Mouse (Mus musculus) cerebellum, adult 11 months (tissue): ENCODE measurements around the gene Sparcl1.

Source experiments
- DNase-seq: peaks from one replicate; pipeline ENCODE4 v3.0.0; 2022

The Sparcl1 gene

DNA sequence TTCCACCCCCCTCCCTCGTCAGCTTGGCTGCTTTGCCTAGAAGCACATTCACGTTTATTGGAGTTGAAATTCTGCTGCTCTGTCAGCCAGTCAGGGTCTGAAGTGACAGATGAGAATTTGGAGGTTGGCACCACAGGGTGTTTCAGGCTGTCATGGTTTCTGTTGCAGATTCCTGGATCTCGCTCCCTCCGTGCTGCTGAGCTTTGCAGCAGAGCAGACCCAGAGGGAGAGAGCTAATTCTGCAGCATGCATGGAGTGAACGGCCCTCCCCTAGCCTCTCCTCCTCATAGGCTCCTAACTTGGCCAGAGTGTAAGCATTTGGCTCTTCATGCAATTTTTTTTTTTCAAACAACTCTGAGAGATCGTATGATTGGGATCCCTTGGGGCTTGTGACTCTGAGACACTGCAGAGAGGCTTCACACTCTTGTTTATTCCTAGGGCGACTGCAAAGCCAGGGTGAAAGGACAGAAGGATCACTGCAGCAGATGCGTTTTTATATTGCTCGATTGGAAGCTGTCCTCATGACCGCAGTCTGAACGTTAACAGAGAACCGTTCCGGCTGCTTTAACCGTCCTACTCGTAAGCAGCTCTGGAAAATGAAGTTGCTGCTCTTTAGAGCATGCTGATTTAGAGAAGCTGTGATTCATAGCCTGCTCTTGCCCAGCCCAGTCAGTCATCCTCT lies at the start of gene Sparcl1:
Gene Sparcl1 (minus strand): TSS at position 243 of the 682 bp plus-strand sequence.
- DNase-seq: no peak

DNA sequence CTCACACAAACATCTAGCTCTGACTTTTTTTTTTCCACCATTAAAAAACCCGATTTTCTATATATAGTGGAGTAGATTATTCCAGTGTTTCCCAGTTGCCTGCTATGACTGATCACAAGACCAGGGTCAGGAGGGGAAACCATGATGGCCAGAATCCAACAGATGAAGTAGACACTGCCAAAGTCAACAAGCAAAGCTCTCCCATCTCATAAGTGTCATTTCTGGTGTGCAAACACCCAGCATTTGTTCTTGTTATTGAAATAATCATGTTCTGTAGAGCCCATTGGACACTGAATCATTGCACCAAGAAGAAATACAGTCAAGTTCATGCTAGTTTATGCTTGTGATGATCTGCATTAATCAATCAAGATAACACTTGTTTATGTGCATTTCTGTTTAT lies 47.9 kb upstream of the Sparcl1 start:
- no peak for DNase-seq

DNA sequence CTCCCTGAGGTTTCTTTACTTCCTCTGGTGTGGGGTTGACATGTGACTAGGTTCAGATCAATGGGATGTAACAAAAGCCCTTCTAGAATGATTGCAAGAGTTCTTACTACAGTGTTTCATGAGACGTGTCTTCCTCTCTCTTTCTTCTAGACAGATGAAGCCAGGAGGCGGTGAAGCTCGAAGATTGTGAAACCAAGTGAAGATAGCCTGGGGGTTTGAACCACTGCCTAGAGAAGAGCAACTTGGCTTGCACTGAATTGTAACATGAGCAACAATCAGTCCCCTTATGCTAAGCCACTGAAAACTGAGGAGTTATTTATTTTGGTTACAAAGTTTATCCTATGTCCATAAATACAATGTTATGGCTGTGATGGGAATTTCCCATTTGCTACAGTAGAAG lies 47.0 kb upstream of the Sparcl1 start:
- no peak for DNase-seq

DNA sequence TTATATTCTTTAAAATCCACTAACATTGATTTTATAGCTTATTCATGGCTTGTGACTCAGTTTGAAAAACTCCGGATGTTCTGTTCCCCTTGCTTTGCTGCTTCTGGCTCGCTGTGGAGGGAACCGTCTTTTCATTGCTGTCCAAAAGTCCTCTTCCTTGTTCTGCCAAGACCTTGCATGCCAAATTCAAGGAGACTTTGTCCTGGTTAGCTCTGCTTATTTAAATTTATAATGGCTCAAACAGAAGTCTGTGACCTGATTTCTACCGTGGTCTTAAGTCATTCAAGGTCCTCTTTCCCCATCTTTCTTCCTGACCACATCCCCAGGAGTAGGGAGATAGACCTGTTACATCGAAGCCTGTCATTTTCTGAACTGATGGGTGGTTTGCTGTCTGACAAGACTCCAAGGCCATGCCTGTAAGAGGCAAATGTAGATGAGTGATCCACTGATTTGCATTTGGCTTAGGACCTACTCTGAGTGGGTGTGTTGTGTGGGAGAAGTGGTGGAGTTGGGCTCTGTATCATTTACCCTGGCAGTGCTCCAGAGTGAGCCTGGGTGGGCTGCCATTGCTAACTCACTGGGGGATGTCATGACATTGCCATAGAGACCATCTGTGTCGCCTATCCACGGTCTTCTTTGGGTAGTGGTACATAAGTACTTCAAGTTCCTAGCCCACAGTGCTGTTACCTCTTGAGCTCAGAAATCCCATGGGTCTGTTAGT lies 45.0 kb upstream of the Sparcl1 start:
- no peak for DNase-seq

DNA sequence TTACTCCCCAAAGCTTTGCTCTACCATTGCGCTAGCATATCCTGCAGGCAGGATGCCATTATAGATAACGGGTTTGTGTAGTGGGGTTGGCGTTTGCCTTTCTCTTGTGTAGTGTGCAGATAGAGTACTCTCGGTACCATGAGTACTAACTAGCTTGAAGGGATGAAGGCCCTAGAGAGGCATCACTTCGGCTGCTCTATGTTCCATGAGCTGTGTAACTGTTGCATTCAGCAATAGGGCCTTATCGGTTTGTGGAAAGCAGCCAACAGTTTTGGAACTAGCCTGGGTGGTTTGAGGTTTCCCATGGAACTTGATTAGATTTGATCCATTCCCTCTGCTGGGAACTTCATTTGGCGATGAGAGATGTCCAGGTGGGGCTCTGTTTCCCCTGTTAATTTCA lies 44.2 kb upstream of the Sparcl1 start:
- DNase-seq: no peak

DNA sequence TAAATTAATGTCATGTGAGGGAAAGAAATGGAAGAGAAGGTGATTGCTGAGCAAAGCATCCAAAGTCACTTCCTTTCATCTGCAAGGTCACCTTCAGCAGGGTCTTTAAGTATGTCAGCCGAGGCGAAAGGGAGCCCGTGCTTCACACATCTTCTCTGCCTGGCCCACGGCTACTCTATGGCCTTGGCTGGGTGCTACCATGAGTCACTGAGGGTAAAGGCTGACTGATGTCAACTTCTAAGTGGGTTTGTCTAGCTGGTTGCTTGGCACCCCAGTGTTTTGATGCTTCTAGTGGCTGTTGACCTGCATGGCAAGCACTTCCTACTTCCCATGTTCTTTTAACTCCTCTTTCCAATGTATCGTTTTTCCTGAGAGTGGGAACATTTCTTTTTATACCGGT lies 36.7 kb upstream of the Sparcl1 start:
- DNase-seq: no peak

DNA sequence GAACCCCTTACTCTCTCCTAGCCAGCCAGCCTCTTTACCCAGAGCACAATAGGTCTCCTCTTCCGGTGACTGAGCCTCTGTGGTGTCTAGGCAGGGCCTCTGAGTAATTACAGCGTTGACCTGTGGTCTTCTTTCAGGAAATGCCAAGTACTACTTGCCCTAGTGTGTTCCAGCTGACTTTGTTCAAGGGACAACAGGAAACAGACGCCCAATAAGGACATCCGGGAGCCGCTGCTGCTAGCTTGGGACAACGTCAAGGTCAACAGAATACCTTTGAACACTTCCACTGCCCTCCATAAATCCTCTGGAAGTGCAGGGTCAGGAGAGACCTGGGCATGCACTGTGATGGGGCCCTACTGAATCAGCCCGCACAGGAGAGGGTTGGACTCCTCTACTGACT lies 35.8 kb upstream of the Sparcl1 start:
- no peak for DNase-seq

DNA sequence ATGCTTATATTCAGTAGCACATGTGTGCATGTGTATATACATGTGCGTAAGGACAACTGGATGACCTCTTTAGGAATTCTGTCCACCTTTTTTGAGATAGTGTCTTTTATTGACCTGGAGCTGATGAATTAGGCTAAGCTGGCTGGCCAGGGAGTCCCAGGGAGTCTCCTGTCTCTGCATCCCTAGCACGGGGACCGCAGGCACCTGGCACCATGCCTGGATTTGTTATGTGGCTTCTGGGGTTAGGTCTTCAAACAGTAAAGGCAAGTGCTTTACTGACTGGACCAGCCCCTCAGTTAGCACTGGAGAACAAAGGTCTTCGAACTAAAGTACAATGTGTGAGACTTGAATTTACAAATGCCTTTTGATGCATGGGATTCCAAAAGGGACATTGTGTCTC lies 30.5 kb upstream of the Sparcl1 start:
- no peak for DNase-seq

DNA sequence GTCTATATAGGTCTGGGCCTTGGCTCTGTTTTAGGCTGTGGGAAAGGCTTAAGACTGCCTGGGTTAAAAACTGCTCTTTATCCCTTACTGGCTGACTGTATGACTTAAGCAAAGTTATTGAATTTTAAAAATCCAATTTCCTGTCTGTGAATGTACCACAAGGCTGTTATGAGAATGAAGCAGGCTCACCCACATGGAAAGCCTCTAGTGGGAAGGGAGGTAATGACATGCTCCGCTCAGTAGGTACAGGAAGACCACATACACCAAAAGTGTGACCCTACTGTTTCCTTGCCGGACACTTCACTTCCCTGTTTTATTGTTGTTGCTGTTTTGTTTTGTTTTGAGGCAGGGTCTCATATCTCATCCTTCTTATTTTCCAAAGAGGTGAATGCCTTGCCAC lies 27.5 kb upstream of the Sparcl1 start:
- DNase-seq: no peak

DNA sequence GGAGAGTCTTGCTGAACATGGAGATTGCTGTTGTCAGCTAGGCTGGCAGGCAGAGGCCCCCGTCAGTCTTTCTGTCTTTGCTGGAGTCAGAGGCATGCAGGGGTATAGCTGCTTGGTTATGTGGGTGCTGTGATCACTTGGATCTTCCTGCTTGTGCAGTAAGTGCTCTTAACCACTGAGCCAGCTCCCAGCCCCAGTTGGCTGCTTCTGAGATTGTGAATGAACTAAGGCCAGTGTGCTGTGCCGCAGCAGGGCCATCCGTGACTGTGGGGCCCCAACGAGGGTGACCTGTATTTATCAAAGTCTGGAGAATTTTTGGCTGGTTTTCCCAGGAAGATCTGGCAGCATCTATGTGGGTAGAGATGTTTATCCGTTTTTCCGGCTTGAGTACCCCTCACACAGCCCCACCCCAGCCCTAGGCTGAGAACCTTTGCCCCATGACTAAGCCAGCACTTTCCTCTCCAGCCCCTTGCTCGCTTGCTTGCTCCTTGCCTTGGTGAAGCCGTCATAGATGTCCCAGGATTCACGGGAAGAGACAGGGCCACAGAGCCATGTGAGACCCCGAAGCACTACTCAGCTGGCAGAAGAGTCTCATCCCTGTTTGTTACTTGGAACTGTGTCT lies 24.5 kb upstream of the Sparcl1 start:
- DNase-seq: no peak

DNA sequence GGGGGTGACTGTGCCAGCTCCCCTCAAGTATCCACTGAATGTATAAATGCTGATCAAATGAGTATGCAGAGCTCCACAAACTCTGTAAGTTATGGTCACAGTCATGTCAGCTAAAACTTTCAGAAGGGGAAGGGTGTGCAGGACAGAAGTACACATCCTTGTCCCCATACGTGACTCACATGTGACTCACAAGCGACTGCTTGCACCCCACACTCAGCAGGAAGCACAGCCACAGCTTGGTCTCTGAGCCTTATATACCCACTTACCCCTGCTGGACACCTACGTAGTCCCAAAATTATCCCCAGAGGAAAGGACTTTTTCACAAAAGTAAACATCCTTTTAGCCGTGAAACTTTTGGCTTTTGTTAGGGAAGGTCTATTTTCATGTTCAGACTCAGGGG lies 20.2 kb upstream of the Sparcl1 start:
- DNase-seq: no peak

DNA sequence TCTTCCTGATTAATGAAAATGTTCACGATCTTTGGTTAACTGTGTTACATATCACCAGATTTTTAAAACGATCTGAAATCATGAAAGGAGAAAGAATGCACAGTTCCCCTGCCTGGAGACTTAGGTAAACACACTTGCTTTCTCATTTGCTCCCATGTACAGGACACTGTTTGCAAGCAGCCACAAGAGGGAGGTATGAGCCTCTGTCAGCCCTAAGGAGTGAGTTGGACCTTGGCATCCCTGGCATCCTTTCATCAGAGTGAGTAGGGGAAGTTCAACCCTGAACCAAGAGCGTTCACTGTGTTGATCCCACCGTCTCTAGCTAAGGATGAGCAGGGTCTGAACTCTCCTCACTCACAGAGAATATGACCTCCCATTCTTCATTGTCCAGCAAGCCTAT lies 18.0 kb upstream of the Sparcl1 start:
- DNase-seq: no peak

DNA sequence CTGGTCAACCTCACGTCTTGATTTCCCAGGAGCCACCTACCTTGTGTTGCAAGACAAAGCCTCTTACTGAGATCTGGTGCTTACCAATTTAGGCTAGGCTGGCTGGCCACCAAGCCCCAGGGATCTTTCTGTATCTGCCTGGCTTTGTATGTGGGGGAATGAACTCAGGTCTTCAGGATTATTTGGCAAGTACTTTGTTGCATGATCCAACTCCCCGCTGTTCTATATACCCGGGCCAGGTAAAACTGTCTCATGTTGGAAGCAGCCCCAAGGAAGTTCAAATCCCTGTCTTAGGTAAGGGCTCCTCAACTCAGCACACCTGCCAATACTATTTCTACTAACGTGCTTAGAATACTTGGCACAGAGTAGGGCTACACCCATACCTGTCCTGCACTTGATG lies 17.4 kb upstream of the Sparcl1 start:
- DNase-seq: no peak

DNA sequence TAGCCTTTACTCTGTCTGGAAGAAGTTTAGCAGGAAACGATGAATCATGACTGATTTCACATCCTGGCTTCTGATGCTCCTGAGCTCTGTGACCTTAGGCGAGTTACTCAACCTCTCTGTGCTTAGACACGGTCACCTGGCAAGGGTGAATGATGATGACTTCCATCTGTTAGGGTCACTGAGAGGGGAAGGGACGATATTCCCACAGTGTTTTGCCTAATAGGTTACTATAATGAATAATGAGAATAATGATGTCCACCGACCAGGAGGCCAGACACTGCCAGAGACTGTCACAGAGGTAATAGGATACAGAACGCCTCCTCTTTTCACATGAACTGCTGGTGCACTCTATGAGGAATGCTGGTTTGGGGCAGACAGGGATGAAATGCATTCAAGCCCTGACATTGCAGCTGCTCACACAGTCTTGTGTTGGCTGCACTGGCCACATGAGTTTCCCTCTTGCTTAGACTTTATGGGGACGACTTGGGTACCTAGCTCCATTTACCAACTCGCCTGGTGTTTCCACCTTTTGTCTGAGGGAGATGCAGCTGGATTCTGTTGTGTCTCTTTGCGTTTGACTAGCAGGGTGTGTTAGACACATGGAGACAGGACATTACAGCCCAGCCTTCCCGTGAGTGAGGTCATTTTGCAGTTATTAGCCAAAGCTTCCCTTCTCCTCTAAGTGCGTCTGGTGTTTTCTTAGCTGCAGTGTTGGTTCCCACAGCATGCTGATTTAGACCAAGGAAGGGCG lies 14.9 kb upstream of the Sparcl1 start:
- no peak for DNase-seq

DNA sequence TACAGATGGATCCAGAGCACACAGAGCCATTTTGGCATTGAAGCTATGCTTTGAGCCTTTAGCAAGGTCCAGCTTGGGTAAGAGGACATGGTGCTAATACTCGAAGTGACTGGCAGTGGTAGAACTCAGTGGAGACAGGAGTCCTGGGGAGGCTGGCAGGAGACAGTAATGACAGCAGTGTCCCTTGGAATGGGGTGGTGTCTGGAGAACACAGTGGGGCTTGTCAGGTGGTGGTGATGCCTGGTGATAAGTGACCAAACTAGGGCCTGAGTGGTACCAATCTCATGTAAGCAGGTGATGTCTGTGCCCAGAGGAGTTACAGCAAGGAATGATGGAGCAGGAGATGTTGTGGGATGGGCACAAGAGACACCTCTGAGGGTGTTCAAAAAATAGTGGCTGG lies 13.8 kb upstream of the Sparcl1 start:
- no peak for DNase-seq

DNA sequence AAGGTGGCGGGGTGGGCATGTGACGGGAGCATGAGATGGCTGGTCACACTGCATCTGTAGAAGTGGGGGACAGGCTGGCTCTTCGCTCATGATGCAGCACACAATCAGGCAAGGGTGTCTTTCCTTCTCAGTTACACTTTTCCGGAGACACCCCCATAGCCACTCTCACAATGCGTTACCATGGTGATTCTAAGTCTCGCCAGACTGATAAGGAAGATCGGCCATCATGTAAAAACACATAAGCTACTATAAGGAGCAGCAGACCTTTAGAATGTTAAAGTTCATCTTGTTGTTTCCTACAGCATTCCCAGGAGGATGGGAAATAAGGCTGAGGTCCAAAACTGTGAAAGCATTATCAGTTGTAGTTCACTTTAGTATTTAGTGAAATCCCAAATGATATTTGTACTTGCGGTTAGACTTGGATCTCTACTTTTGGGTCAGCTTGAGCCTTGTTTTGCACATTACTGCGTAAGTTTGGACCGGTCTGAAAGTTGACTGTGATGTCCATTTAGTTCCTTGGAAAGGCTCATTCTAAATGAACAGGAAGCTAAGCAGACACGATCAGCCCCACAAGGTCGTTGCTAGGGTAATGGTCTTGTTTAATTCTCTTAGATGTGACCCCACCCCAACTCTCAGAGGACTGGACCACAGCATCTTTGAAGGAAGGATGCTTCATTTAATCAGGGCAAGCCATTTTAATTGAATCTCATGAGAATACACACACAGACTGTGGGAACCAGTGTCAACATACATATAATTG lies 13.2 kb upstream of the Sparcl1 start:
- DNase-seq: no peak

DNA sequence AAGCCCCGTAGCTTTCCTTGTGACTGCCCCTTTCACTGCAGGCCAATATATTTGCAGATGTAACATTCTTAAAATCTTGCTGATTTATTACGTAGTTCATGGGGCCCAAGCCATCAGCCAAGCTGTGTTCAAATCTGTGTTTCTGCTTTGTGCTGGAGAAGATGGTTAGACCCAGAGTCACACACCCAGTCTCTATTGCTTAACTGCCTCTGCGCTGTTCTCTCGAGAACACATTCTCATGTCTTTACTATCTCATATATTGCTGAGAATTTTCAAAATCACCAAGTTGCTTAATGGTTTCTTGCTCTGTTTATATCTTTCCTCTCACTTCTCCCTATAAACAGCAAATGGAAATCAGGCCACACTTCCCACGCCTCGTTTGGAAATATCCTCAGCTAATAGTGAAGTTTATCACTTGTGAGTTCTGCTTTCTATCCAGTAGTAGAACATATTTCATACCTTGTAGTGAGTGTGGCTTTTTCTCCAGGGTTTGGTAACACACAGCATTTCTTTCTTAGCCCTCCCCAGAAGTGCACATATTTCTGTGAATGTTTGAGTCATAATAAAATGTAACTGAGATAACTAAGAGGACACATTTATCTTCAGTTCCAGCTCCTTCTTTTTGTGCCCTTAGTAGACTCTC lies 10.6 kb upstream of the Sparcl1 start:
- no peak for DNase-seq

DNA sequence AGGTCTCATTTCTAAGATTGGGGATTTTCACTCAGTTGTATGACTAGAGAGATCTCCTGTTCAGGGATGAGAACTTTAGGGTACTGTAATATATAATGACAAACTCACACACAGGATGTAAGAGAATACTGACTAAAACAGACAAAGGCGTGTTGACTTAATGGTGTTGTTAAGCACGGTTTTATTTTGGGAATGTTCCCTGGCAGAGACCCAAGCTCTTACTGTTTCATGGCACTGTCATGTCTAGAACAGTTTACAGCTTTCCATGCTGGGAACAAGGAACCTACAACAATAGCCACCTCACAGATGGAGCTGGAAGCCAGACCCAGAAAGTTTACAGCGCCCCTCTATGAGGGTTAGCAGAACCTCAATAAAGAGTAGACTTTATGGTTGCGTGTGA lies 2.4 kb upstream of the Sparcl1 start:
- no peak for DNase-seq

DNA sequence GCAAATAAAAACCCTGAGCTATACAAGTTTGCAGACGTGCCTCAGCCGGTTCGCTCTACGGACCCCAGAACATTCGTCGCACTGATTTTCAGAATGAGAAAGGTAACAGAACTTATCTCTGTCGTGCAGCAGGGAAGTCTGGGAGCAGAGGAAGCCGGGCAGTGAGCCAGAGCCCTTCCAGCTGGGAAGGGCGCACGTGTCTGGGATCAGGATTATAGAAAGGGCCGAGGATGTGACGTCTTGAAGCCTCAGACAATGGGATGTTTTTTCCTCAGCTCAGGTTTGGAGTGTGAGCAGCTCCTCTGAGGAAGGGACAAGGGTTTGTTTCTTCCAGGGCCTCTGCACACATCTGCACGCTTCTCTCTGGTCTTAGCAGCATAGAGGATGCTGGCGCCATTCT lies 1.6 kb upstream of the Sparcl1 start:
- DNase-seq: no peak

DNA sequence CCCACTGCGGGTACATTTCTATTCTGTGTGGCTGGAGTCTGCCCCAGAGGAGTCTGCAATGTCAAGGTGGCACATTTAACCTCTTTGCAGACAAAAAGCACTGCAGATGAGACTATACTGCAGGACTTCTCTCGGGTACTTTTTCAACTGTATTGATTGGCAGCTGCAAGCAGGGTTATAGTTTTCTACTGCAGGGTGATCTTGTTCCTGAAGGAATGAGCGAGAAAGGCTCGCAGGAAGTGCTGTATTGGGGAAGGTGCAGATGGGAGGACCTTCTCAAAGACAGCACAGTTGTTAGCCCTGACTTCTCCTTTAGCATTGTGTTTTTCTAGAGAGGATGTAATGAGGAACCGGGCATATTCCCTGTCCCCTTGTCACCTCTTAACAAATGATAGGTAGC lies 1.0 kb downstream of the Sparcl1 start:
- no peak for DNase-seq

DNA sequence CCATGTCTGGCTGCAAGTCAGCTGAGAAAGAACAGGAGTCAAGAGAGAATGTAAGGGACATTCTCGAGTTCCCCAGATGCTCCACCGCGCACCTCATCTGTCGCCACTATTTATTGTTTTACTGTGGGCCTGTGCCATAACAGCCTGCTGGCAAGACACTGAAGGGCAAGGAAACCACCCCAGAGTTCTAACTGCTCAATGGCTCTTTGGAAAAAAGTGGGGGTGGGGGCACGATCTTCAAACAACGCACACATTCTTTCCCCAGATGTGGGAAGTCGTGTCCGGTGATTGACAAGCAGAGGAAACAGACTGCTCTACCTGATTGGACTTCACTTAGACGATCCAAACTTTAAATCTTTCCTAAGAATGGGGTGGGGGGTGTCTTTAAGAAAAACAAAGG lies 1.5 kb downstream of the Sparcl1 start:
- no peak for DNase-seq

DNA sequence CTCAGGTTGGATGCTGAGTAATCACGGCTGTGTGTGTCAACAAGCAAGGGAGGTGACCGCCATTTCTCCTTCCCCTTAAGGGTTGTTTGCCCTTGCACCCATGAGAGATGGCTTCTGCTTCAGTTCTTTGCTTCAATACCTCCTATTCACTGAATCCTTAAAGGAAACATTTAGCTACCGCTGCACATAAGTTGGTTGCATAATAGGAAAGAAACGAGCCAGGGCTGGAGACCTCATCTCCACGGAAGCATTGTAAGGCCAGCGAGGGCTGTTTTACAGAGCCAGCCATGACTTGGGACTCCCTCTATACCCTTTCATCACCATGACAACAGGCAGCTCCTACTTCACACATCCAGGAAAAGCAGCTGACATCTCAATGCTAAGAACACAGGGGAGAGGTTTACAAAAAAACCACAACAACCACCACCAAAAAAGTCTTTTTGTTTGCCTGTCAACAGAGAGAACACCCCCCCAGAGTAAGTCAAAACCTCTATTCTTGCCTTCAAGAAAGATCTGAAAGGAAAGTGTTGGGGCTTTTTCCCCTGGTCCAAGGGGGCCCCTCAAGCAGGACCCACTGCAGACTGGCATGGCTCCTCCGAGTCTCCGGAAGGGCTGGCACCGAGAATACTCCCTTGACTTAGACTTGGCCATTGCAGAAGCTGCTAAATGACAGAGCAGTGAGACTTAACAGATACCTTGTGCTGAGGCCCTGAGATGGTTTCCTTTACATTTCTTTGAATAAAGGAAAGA lies 3.2 kb downstream of the Sparcl1 start:
- no peak for DNase-seq
